Mouse (Mus musculus): Measurements from ENCODE around the gene Gm26661. TPM values are rescaled to one million over a fixed set of nuclear protein-coding genes. Genes with fewer than 3 reads are reported as not detected.

The Gm26661 gene
- not detected for polyA plus RNA-seq (2014; fragmentation: Illumina TruSeq; extraction: RNeasy Lipid Tissue Mini Kit (QIAGEN cat#74804); ENCODE audit: low read depth, low replicate concordance)

GRCm38 (mm10) chr14:7791532-7792159 lies at the start of gene Gm26661:
Gene Gm26661, plus strand, starts transcription at chr14:7791587.

GRCm38 (mm10) chr14:7817770-7818462 lies 26.5 kb downstream of the Gm26661 start, which contains the start of gene Flnb:
Gene Flnb, plus strand, starts transcription at chr14:7817957.

Other genes with a start within 250 kb of the Gm26661 start
- gene Gm3558, start 223.0 kb upstream of the Gm26661 start, polyA plus RNA-seq (2014; fragmentation: Illumina TruSeq; extraction: RNeasy Lipid Tissue Mini Kit (QIAGEN cat#74804); ENCODE audit: low read depth, low replicate concordance): 0.32 TPM
- not detected for gene Gm10338, start 196.0 kb upstream of the Gm26661 start, polyA plus RNA-seq (2014; fragmentation: Illumina TruSeq; extraction: RNeasy Lipid Tissue Mini Kit (QIAGEN cat#74804); ENCODE audit: low read depth, low replicate concordance)
- not detected for gene Gm10128, start 147.6 kb upstream of the Gm26661 start, polyA plus RNA-seq (2014; fragmentation: Illumina TruSeq; extraction: RNeasy Lipid Tissue Mini Kit (QIAGEN cat#74804); ENCODE audit: low read depth, low replicate concordance)
- gene Flnb, start 26.4 kb downstream of the Gm26661 start, polyA plus RNA-seq (2014; fragmentation: Illumina TruSeq; extraction: RNeasy Lipid Tissue Mini Kit (QIAGEN cat#74804); ENCODE audit: low read depth, low replicate concordance): 12.6 TPM
- gene Gm45521, start 165.7 kb downstream of the Gm26661 start, polyA plus RNA-seq (2014; fragmentation: Illumina TruSeq; extraction: RNeasy Lipid Tissue Mini Kit (QIAGEN cat#74804); ENCODE audit: low read depth, low replicate concordance): not detected
- gene Dnase1l3, start 203.0 kb downstream of the Gm26661 start, polyA plus RNA-seq (2014; fragmentation: Illumina TruSeq; extraction: RNeasy Lipid Tissue Mini Kit (QIAGEN cat#74804); ENCODE audit: low read depth, low replicate concordance): 2.2 TPM
- gene Abhd6, start 211.3 kb downstream of the Gm26661 start, polyA plus RNA-seq (2014; fragmentation: Illumina TruSeq; extraction: RNeasy Lipid Tissue Mini Kit (QIAGEN cat#74804); ENCODE audit: low read depth, low replicate concordance): 13.3 TPM